Mouse (Mus musculus) kidney, postnatal 10 days (tissue): ENCODE results near the gene Rcan1.
"Not testable (repeated sequence)": the region's sequence is repeated elsewhere in the genome, so short reads cannot be mapped to it uniquely, and the experiment has no call there.

Source experiments
- DNase-seq: peaks from one replicate; pipeline ENCODE4 v3.0.0; 2021; ENCODE audit warnings: mixed read lengths

The Rcan1 gene

DNA sequence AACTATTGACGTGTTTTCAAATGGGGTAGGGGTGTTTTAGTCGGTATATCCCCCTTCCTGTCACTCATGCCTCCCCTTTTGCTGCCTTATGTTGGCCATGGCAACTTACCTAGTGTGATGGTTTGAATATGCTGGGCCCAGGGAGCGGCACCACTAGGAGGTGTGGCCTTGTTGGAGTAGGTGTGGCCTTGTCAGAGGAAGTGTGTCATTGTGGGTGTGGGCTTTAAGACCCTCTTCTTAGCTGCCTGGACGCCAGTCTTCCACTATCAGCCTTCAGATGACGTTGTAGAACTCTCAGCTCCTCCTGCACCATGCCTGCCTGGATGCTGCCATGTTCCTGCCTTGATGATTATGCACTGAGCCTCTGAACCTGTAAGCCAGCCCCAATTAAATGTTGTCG is at the start of gene Rcan1:
TSS of gene Rcan1 (minus strand) at position 162 of the 400 bp plus-strand sequence.
- DNase-seq = no peak

- DNase-seq = peak; percentile 73
These were observed 49.3 kb upstream of the Rcan1 start for GRCm38 (mm10) chr16:92519820-92520492.

DNA sequence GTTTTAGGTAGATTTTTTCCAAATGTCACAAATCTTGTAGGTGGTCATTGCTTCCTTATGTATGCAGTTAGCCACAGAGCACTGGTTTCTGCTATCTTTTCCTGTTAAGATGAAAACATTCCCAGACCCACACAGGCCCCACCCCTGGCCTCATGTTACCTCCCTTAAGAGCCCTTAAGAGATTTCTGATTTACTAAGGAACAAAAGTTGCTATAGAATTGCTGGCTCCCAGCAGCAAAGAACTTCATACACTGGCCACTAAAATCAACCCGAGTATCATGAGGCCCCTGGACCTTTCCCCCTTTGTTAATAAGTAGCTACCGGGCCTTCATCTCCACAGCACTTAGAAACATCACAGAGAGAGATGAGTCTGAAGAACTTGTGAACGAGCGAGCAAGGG is 48.1 kb upstream of the Rcan1 start:
- no peak for DNase-seq

DNA sequence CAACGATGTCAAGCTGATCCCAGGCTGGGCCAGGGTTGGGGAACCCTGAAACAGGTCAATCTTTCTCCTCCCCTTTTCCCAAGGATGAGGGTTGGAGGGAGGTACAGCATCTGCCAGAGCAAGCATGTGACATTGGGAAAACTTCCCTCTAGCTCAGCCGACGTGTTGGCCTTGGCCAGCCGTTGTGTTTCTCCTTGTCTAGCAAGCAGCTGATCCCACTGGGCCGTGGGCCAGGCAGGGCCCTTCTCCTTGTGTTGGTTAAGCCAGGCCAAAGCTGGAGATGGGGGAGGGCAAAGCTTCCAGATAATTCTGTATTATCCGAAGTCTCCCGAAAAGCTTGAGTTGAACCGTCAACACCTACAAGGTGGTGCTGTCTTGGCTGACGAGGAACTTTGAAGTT is 45.5 kb upstream of the Rcan1 start:
- DNase-seq = peak; percentile 27

- not testable (repeated sequence) for DNase-seq
These were observed 44.2 kb upstream of the Rcan1 start for GRCm38 (mm10) chr16:92514896-92515295.

GRCm38 (mm10) chr16:92511773-92512391 is 41.2 kb upstream of the Rcan1 start:
- peak; percentile 43 for DNase-seq

- no peak for DNase-seq
These were observed 40.4 kb upstream of the Rcan1 start for GRCm38 (mm10) chr16:92510835-92511772.

- DNase-seq = no peak
These were observed 36.9 kb upstream of the Rcan1 start for GRCm38 (mm10) chr16:92507573-92507972.

DNA sequence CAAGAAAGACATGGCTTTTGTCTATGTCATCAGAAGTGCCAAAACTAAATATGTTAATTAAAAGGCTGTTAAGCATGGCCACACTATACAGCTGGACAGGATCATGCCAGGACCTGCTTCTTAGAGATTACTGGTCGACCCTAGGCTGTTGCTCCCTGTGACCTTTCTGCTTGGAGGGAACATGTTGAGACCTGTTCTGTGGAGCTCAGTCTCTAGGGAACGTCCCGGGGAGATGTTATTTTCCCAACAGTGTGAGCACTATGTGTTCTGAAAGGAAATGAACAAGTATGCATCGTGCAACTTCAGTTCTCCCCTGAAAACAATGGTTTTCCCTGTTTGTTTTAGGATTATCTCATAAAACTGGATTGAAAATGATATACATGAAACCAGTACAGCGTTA is 32.4 kb upstream of the Rcan1 start:
- no peak for DNase-seq

GRCm38 (mm10) chr16:92500534-92500933 is 29.9 kb upstream of the Rcan1 start:
- no peak for DNase-seq

DNA sequence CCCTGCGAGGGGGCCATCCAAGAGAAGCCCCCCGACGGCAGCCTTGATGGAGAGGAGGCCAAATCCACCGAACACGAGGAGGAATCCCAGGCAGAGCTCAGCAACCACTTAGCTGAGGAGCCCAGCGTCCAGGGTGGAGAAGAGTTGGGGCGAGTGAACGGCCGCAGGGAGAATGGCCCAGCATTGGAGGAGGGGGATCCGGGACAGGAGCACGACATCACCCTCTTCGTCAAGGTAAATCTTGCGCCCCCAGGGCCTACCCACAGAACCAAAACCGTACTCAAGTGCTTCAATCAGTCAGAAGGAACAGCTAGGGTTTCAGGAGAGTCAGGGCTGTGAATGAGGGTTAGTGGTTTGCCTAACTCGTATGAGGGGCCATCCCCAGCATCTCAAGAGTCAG is 28.7 kb upstream of the Rcan1 start:
- DNase-seq = no peak

DNA sequence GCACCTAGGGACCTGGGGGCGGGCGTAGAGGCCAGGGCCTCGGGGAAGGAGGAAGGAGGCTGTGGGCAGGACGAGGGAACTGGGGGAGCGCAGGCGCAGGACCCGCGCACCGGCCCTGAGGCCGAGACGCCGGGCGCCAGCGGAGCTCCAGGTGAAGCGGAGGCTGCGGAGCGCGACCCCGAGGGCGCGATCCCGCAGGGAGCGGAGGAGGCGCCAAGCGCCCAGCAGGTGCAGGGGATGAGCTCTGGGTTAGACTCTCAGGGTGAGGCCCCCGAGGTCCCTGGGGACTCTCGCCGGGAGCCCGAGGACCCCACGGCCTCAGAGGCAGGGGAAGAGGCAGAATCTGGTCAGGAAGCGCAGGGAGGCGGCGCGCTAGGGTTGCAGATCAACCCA is 27.9 kb upstream of the Rcan1 start:
- peak; percentile 23 for DNase-seq

DNA sequence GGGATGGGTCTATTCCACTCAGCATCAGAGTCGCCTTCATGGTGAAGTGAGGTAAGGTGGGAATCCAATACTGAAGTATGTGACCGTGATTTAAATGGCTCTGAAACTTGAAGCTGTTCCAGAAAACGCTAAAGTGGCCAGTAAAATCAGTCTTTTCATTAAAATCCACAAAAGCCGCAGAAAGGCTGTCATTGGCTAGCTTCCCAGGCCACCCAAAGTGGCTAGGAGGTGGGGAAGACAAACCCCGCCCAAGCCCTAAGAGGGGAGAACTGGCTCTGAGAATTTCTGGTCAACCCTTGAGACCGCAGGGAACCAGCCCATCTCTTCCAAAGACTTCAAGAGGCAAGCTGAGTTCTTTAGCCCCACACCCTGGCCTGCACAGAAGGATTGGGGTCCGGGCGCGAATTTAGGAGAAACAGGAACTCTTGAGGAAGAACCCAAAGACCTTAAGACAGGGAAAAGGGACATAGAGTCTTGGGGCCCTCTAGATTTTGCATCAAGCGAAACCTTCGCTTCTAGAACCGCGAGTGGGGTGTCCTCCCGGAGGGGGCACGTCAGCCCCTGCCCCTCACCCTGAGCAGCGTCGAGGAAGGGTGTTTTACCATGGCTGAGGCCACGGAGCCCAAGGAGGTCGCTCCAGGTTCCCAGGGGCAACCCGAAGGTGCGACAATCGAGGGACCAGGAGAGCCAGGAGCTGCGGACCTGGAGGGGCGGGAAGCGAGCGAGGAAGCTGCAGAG is 27.4 kb upstream of the Rcan1 start:
- no peak for DNase-seq

GRCm38 (mm10) chr16:92489356-92489755 is 18.7 kb upstream of the Rcan1 start:
- no peak for DNase-seq

DNA sequence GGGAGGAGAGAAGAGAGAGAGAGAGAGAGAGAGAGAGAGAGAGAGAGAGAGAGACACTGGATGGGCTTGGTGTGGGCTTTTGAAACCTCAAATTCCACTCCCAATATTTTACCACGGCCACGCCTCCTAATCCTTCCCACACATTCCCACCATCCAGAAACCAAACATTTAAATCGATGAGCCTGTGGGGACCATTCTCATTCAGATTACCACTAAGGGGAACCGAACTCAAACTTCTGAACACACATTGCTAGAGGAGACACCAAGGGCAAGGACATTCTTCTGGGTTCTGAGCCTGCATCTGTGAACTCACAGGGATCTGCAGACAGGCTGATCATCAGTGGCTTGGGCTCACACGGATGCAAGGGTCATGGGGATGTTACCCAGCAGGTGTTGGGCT is 17.8 kb upstream of the Rcan1 start:
- DNase-seq = no peak

- DNase-seq = peak; percentile 62
These were observed 16.8 kb upstream of the Rcan1 start for GRCm38 (mm10) chr16:92487489-92487888.

DNA sequence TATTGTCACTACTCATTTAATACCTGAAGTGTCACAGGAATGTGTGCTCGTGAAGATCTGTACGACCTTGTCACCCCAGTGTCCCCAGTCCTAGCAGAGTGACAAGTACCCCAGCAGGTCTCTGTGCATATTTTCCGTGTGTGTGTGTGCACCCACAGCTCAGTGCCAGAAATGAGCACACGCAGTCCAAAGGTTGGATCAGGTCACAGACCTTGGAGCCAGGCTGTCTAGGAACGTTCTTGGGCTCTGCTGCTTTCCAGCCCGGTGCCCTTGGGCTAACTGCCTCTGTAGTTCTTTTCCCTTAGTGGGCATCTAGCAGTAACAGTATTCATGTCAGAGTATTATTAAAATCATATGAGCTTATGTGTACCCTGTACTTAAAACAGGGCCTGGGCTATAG is 16.4 kb upstream of the Rcan1 start:
- no peak for DNase-seq

GRCm38 (mm10) chr16:92485436-92485835 is 14.8 kb upstream of the Rcan1 start, which contains the start of gene Clic6:
Gene Clic6, plus strand, starts transcription at chr16:92485736.
- no peak for DNase-seq

DNA sequence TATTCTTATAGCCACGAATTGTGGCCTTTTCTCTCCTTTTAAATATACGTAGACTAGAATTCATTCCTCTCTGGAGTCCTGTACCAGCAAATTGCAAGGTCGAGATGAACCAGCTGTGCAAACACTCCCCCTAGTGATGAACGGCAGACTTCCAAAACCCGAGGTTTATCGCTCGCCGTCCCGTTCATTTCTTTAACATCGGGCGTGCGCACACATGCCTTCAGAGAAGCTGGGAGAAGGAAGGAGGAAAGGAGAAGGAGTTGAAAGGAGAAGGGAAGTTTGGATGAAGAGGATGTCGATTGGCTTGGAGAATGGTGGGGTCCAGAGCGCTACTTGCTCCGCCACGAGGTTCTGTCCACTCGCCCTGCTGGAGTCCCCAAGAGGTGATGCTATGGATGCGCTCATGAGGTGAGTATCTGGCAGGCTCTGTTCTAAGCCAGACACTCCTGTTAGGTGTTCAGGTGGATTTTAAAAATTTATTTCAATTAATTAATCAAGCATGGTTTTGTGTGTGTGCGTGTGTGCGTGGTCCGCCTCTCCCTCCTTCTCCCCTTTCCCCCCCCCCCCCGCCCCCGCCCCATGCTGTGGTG is 8.0 kb upstream of the Rcan1 start:
- DNase-seq = peak; percentile 82

DNA sequence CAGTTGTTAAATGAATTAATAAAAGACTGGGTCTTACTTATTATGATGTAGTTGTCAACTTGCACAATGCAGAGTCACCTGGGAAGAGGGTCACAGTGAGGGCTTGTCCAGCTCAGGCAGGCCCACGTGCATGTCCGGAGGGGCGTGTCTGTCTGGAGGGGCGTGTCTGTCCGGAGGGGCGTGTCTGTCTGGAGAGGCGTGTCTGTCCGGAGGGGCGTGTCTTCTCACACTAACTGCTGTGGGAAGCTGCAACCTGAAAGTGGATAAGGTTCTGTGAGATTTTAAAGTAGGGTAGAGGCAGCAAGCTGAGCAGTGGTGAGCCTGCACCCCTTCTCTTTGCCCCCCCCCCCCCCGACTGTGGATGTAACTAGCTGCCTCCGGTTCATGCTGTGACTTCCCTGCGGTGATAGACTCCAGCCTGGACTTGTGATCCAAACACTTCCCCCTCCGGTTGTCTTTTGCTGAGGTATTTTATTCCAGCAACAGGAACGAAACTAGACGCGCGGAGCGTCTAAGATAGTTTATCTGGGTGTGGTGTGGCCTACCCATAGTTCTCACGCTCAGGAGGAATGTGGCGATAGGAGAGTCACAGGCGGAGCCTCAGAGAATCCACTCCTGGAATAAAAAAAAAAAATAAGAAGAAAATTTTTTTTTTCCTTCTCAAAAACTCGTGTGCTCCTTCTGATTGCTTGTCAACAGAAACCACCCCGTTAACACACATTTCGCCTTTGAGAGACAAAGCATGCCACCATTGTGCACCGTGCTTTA is 4.6 kb upstream of the Rcan1 start:
- peak; percentile 49 for DNase-seq

DNA sequence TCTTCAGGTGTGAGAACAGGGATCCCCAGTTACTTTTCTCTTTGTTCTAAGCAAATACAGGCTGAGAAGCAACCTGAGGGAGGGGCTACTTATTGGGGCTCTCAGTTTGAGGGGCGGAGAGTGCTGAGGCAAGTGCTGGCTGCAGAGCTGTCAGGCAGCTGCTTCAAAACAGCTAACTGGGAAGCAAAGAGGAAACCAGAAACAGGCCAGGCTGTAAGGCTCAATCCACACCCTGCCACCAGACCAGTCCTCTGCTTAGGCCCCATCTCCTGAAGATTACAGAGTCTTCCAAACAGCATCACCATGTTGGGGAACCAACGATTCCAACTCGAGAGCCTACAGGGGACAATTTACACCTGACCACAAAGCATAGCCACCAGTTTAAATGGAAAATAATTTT is 2.2 kb upstream of the Rcan1 start:
- no peak for DNase-seq

DNA sequence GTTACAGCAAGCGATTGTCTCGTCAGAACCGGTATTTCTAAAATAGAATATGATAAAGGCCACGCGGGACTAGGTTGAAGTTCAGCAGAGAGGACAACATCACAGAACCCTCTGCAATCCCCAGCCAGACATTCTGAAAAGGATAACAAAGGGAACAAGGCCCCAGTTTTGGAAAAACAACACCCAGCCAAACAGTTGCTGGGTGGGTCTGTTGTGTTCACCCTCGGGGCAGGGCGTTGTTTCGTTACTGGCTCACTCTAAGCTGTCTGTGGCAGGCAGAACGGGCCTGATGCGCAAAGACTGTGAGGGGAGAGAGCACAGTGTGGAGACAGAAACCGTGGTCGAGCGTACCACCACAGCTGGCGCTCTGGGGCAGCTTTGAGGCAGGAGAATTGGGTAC is 2.2 kb downstream of the Rcan1 start:
- DNase-seq = no peak
